Mouse (Mus musculus) lung, embryonic 16.5 days (tissue): ENCODE measurements around the gene Dok7. TPM values are rescaled to one million over a fixed set of nuclear protein-coding genes. Genes with fewer than 3 reads are reported as not detected.

Experiments
- ATAC-seq: fragments of 200-750 bp; cut with Nextera tagmentation; 2 replicates; pipeline ENCODE4 v1.8.0; 2017; ENCODE audit warnings: low read depth, mild to moderate bottlenecking, moderate library complexity
- H3K27ac ChIP-seq: fragments of 300-500 bp; sonication (generic); 2 replicates; pipeline ENCODE4 v1.5.1; 2014; ENCODE audit warnings: mild to moderate bottlenecking, control low read depth, low read length
- H3K27me3 ChIP-seq: fragments of 300-500 bp; sonication (generic); 2 replicates; pipeline ENCODE4 v1.6.1; 2014; ENCODE audit warnings: low read depth, low read length, mixed read lengths; ENCODE audit not compliant: control insufficient read depth, insufficient read depth
- H3K36me3 ChIP-seq: fragments of 300-500 bp; sonication (generic); 2 replicates; pipeline ENCODE4 v1.6.1; 2014; ENCODE audit warnings: low read length; ENCODE audit not compliant: control insufficient read depth, insufficient read depth
- H3K4me1 ChIP-seq: fragments of 300-500 bp; sonication (generic); replicated peaks from 2 replicates; pipeline ENCODE4 v1.6.1; 2014; ENCODE audit warnings: low read length, mixed read lengths; ENCODE audit not compliant: control insufficient read depth, insufficient read depth
- H3K4me2 ChIP-seq: fragments of 300-500 bp; sonication (generic); 2 replicates; pipeline ENCODE4 v1.6.1; 2014; ENCODE audit warnings: low read depth, low read length, control low read depth
- H3K4me3 ChIP-seq: fragments of 300-500 bp; sonication (generic); 2 replicates; pipeline ENCODE4 v1.5.1; 2014; ENCODE audit warnings: mild to moderate bottlenecking, low read length, control low read depth
- H3K9ac ChIP-seq: fragments of 300-500 bp; sonication (generic); 2 replicates; pipeline ENCODE4 v1.6.1; 2014; ENCODE audit warnings: low read length, control low read depth
- H3K9me3 ChIP-seq: fragments of 300-500 bp; sonication (generic); 2 replicates; pipeline ENCODE4 v1.6.1; 2016; ENCODE audit warnings: low read length; ENCODE audit not compliant: control insufficient read depth
- WGBS: fragments of 180-500 bp; shearing (Covaris S2); extraction: QIAGEN DNeasy Blood & Tissue Kit; methylation state at CpG from one replicate; pipeline ENCODE4 v1.1.7; 2014; 5-methylcytosine and 5-hydroxymethylcytosine counted together
- polyA plus RNA-seq: library from polyadenylated mRNA; unstranded; fragments of >200 nt; fragmentation: Nextera tagmentation; extraction: Ambion mirVana; gene quantifications from 2 replicates; pipeline ENCODE4 v1.2.1, GENCODE M21; 2015

Gene Dok7
- polyA plus RNA-seq, 1 experiment from 2014 or later, result 2.5 TPM

- H3K36me3 ChIP-seq, result no peaks in the 10 kb centered on the region
- H3K4me2 ChIP-seq, result no peak overlapping the region
- H3K27ac ChIP-seq, result no peak overlapping the region
- no peak overlapping the region for H3K4me3 ChIP-seq
- H3K9me3 ChIP-seq, result no peaks in the 10 kb centered on the region
- H3K4me1 ChIP-seq, result no peaks in the 10 kb centered on the region
- no peak overlapping the region for H3K9ac ChIP-seq
- ATAC-seq, result no peak
- no peaks in the 10 kb centered on the region for H3K27me3 ChIP-seq
- 75% methylated on average over 6 of the region's 6 CpGs for WGBS
Observed at GRCm38 (mm10) chr5:35071855-35072254, 15.3 kb downstream of the Dok7 start.

GRCm38 (mm10) chr5:35073235-35073634 is 16.7 kb downstream of the Dok7 start:
- Histone ChIP-seq H3K27ac (no peak overlapping the region), H3K4me3 (no peak overlapping the region), H3K36me3 (no peaks in the 10 kb centered on the region), H3K9me3 (no peaks in the 10 kb centered on the region), H3K27me3 (no peaks in the 10 kb centered on the region), H3K9ac (no peak overlapping the region), H3K4me2 (no peak overlapping the region), H3K4me1 (no peaks in the 10 kb centered on the region)
- 79% methylated on average over 11 of the region's 11 CpGs for WGBS
- ATAC-seq, result no peak

GRCm38 (mm10) chr5:35073992-35074391 is 17.4 kb downstream of the Dok7 start:
- WGBS, result 68% methylated on average over 9 of the region's 9 CpGs
- ATAC-seq, result no peak
- H3K27ac ChIP-seq, result no peak overlapping the region
- H3K9me3 ChIP-seq, result no peaks in the 10 kb centered on the region
- H3K36me3 ChIP-seq, result no peaks in the 10 kb centered on the region
- no peak overlapping the region for H3K4me2 ChIP-seq
- no peak overlapping the region for H3K4me3 ChIP-seq
- peaks cover 2% of the 10 kb centered on the region; the same call in 1 of the 2 replicates for H3K27me3 ChIP-seq
- H3K9ac ChIP-seq, result no peak overlapping the region
- no peaks in the 10 kb centered on the region for H3K4me1 ChIP-seq

GRCm38 (mm10) chr5:35076369-35076768 is 19.8 kb downstream of the Dok7 start:
- no peak overlapping the region for H3K9ac ChIP-seq
- peaks cover 6% of the 10 kb centered on the region; the same call in 1 of the 2 replicates for H3K27me3 ChIP-seq
- H3K27ac ChIP-seq, result no peak overlapping the region
- H3K4me3 ChIP-seq, result no peak overlapping the region
- H3K36me3 ChIP-seq, result no peaks in the 10 kb centered on the region
- H3K4me2 ChIP-seq, result no peak overlapping the region
- no peaks in the 10 kb centered on the region for H3K4me1 ChIP-seq
- no peak for ATAC-seq
- no peaks in the 10 kb centered on the region for H3K9me3 ChIP-seq
- WGBS, result 90% methylated on average over 1 of the region's 1 CpGs

- Histone ChIP-seq H3K4me2 (no peak overlapping the region), H3K27me3 (peaks cover 6% of the 10 kb centered on the region; the same call in 1 of the 2 replicates), H3K36me3 (no peaks in the 10 kb centered on the region), H3K4me1 (no peaks in the 10 kb centered on the region), H3K4me3 (no peak overlapping the region), H3K27ac (no peak overlapping the region), H3K9me3 (no peaks in the 10 kb centered on the region), H3K9ac (no peak overlapping the region)
- ATAC-seq, result no peak
- WGBS, result 29% methylated on average over 18 of the region's 18 CpGs
Observed at GRCm38 (mm10) chr5:35079101-35079500, 22.5 kb downstream of the Dok7 start.

GRCm38 (mm10) chr5:35084913-35085312 is 28.3 kb downstream of the Dok7 start:
- no peak overlapping the region for H3K27ac ChIP-seq
- no peak overlapping the region for H3K4me2 ChIP-seq
- H3K27me3 ChIP-seq, result no peaks in the 10 kb centered on the region
- H3K9me3 ChIP-seq, result no peaks in the 10 kb centered on the region
- 71% methylated on average over 3 of the region's 3 CpGs for WGBS
- no peak overlapping the region for H3K4me3 ChIP-seq
- no peaks in the 10 kb centered on the region for H3K4me1 ChIP-seq
- no peaks in the 10 kb centered on the region for H3K36me3 ChIP-seq
- ATAC-seq, result no peak
- H3K9ac ChIP-seq, result no peak overlapping the region

GRCm38 (mm10) chr5:35088785-35089613 is 32.4 kb downstream of the Dok7 start:
- no peak for ATAC-seq
- Histone ChIP-seq H3K27ac (no peak overlapping the region), H3K4me3 (no peak overlapping the region), H3K4me1 (no peaks in the 10 kb centered on the region), H3K36me3 (peaks cover 15% of the 10 kb centered on the region), H3K9ac (no peak overlapping the region), H3K4me2 (no peak overlapping the region), H3K9me3 (no peaks in the 10 kb centered on the region), H3K27me3 (no peaks in the 10 kb centered on the region)
- 60% methylated on average over 9 of the region's 9 CpGs for WGBS

GRCm38 (mm10) chr5:35089614-35089963 is 33.0 kb downstream of the Dok7 start:
- Histone ChIP-seq H3K27me3 (no peaks in the 10 kb centered on the region), H3K4me1 (no peaks in the 10 kb centered on the region), H3K4me2 (no peak overlapping the region), H3K27ac (no peak overlapping the region), H3K9me3 (no peaks in the 10 kb centered on the region), H3K4me3 (no peak overlapping the region), H3K9ac (no peak overlapping the region), H3K36me3 (peaks cover 15% of the 10 kb centered on the region)
- 70% methylated on average over 5 of the region's 5 CpGs for WGBS
- no peak for ATAC-seq

GRCm38 (mm10) chr5:35091636-35092035 is 35.1 kb downstream of the Dok7 start:
- H3K27ac ChIP-seq, result no peak overlapping the region
- H3K27me3 ChIP-seq, result no peaks in the 10 kb centered on the region
- H3K9me3 ChIP-seq, result no peaks in the 10 kb centered on the region
- peaks cover 25% of the 10 kb centered on the region for H3K36me3 ChIP-seq
- ATAC-seq, result no peak
- H3K4me3 ChIP-seq, result no peak overlapping the region
- H3K4me1 ChIP-seq, result no peaks in the 10 kb centered on the region
- H3K9ac ChIP-seq, result no peak overlapping the region
- no peak overlapping the region for H3K4me2 ChIP-seq
- WGBS, result 89% methylated on average over 3 of the region's 3 CpGs
